Mouse (Mus musculus) kidney, embryonic 16.5 days (tissue): ENCODE measurements around the gene Pitx2. TPM values are rescaled to one million over a fixed set of nuclear protein-coding genes. Genes with fewer than 3 reads are reported as not detected.
A peak's percentile ranks its signal among the peaks of the same experiment; 100 is the strongest.

ENCODE experiments used
- ATAC-seq: fragments of 200-750 bp; cut with Nextera tagmentation; 2 replicates; pipeline ENCODE4 v1.8.0; 2017; ENCODE audit warnings: moderate TSS enrichment; ENCODE audit not compliant: low FRiP score, low TSS enrichment
- H3K27ac ChIP-seq: fragments of 300-500 bp; sonication (generic); 2 replicates; pipeline ENCODE4 v1.5.1; 2014; ENCODE audit warnings: low read length
- H3K27me3 ChIP-seq: fragments of 300-500 bp; sonication (generic); 2 replicates; pipeline ENCODE4 v1.6.1; 2014; ENCODE audit warnings: low read length, control low read depth, mixed read lengths; ENCODE audit not compliant: insufficient read depth
- H3K36me3 ChIP-seq: fragments of 300-500 bp; sonication (generic); 2 replicates; pipeline ENCODE4 v1.6.1; 2014; ENCODE audit warnings: low read length, control low read depth, mixed read lengths; ENCODE audit not compliant: insufficient read depth
- H3K4me1 ChIP-seq: fragments of 300-500 bp; sonication (generic); 2 replicates; pipeline ENCODE4 v1.6.1; 2014; ENCODE audit warnings: low read length, control low read depth, mixed read lengths; ENCODE audit not compliant: insufficient read depth
- H3K4me2 ChIP-seq: fragments of 300-500 bp; sonication (generic); replicated peaks from 2 replicates; pipeline ENCODE4 v1.6.1; 2014; ENCODE audit warnings: low read depth, low read length
- H3K4me3 ChIP-seq: fragments of 300-500 bp; sonication (generic); 2 replicates; pipeline ENCODE4 v1.5.1; 2014; ENCODE audit warnings: mild to moderate bottlenecking, low read length
- H3K9ac ChIP-seq: fragments of 300-500 bp; sonication (generic); replicated peaks from 2 replicates; pipeline ENCODE4 v1.6.1; 2014; ENCODE audit warnings: low read length
- H3K9me3 ChIP-seq: fragments of 300-500 bp; sonication (generic); 2 replicates; pipeline ENCODE4 v1.6.1; 2016; ENCODE audit warnings: low read length, control low read depth
- WGBS: fragments of 180-500 bp; shearing (Covaris S2); extraction: QIAGEN DNeasy Blood & Tissue Kit; methylation state at CpG from one replicate; pipeline ENCODE4 v1.1.7; 2014; 5-methylcytosine and 5-hydroxymethylcytosine counted together
- polyA plus RNA-seq: library from polyadenylated mRNA; unstranded; fragments of >200 nt; fragmentation: Nextera tagmentation; extraction: Ambion mirVana; gene quantifications from 2 replicates; pipeline ENCODE4 v1.2.1, GENCODE M21; 2015

Gene Pitx2
- 7.2 and 10.3 TPM in 2 replicates for polyA plus RNA-seq

DNA sequence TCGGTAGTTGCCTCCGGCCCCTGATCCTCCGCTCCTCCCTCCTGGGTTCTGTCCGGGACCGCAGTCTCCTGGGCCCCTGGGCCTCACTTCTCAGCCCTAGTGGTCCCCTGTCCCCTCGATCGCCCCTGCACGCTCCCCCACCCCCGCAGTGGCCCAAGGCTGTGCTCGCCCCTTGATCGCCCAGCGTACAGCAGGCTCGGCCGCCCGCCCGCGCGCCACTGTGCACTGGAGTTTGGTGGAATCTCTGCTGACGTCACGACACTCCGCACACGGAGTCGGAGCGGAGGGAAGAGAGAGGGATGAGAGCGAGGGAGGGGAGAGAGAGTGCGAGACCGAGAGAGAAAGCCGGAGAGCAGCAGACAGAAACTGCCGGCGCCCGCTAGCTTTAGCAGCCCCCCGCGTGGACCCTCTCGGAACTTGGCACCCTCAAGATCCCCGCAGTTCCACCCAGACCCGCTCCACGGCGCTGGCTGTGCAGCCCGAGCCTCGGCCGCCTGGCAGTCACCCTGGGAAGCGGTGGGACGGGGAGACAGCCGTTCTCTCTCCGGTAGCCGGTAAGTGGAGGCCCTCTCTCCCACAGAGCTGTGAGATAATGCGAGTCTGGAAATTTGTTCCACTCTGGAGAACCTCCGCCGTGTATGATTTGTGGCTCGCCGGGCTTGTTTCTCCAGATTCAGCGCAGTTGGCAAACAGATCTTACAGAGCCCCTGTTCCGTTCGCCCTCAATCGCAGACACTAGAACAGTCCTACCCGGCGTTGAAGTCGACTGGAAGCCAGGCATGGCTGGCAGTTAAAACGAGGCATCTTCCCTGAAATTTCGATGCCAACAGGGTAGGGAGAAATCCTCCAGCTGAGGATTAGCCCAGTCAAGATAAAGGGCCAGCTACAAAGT, at the start of gene Pitx2:
Gene Pitx2 (plus strand): TSS at position 270 of the 892 bp plus-strand sequence.
- H3K4me1 ChIP-seq = peaks cover 14% of the 10 kb centered on the region; the same call in 1 of the 2 replicates
- no peaks in the 10 kb centered on the region for H3K36me3 ChIP-seq
- H3K4me3 ChIP-seq = peak within 1 kb of the TSS; percentile 39
- H3K27ac ChIP-seq = no peak within 1 kb of the TSS
- under 1% methylated on average over 60 of the region's 60 CpGs for WGBS
- peak within 1 kb of the TSS; percentile 55 for H3K4me2 ChIP-seq
- H3K9ac ChIP-seq = no peak within 1 kb of the TSS
- peak; percentile 58 for ATAC-seq
- peaks cover 92% of the 10 kb centered on the region for H3K27me3 ChIP-seq
- no peaks in the 10 kb centered on the region for H3K9me3 ChIP-seq

DNA sequence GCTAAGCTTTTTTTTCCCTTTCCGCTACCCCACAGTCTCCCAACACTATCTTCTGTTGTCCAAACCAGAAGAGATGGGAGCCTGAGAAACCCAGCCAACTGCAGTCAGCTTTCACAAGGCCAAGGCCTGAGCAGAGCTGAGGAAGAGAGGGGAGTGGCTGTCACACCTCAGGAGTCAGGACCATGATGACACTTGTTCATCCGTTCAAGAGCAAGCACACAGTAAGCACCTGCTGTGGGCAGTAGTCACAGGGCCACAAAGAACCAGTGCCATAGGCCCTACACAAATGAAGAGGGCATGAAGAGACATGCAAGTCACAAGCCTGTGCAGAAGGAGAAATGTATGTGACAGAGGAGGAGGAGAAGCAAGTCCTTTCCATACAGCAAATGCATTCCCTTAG, 49.7 kb upstream of the Pitx2 start:
- no peaks in the 10 kb centered on the region for H3K9me3 ChIP-seq
- no peak overlapping the region for H3K27ac ChIP-seq
- H3K9ac ChIP-seq = no peak overlapping the region
- H3K27me3 ChIP-seq = no peaks in the 10 kb centered on the region
- no peak for ATAC-seq
- H3K4me2 ChIP-seq = no peak overlapping the region
- no peak overlapping the region for H3K4me3 ChIP-seq
- no peaks in the 10 kb centered on the region for H3K36me3 ChIP-seq
- no peaks in the 10 kb centered on the region for H3K4me1 ChIP-seq
- WGBS = 68% methylated on average over 2 of the region's 2 CpGs

DNA sequence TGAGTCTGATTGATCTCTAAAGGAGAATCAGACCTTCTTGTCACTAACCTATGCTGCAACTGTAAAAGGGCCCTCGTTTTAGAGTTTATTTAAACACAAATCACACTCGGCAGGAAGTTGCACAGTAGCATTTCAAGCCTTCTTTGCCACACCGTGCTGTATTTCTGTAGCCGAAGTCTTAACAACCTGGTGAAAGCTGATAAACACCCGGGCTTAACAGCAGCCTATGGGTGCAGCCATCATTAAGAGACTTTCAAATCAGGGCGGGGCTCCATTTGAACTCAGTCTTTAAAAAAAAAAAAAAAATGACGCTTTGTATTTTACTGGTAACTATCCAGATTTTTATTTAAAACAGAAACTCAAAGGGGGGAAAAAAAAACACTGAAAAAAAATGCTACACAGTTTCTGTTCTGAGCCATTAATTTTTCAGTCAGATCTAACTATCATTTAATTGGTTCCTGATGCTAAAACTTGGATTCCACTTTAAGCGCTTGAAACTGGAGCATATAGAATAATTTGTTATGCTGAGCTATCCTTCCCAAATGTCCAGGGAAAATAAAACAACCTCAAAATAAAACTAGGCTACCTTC, 48.5 kb upstream of the Pitx2 start:
- Histone ChIP-seq H3K4me1 (no peaks in the 10 kb centered on the region), H3K4me2 (no peak overlapping the region), H3K4me3 (no peak overlapping the region), H3K27me3 (no peaks in the 10 kb centered on the region), H3K9me3 (no peaks in the 10 kb centered on the region), H3K36me3 (no peaks in the 10 kb centered on the region), H3K27ac (no peak overlapping the region), H3K9ac (no peak overlapping the region)
- 26% methylated on average over 8 of the region's 8 CpGs for WGBS
- ATAC-seq = no peak

DNA sequence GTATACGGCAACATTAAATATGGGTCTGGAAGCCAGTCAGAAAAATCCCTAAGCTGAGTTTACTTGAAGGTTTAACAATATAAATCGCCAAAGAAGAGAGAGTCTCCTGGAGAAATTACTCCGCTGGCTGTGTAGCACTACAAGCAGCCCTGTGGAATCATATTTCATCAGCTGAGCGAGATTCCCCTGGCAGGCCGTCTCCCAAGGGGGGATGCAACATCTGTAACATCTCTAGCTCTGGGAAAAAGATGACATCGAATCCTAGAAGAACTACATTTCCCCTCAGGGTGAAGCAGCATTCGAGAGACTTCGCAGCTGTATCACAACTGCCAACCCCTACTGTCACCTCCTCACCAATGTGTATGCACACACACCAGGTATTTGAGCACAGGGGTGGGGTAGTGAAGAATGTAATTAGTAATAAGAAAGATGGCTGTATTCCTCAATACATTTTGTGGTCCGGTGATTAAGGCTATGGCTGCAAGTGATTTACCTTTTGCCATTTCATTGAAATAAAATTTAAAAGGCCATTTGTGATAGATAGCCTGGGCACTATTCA, 40.8 kb upstream of the Pitx2 start:
- peaks cover 3% of the 10 kb centered on the region; the same call in 1 of the 2 replicates for H3K4me1 ChIP-seq
- WGBS = 30% methylated on average over 9 of the region's 9 CpGs
- no peak overlapping the region for H3K4me3 ChIP-seq
- no peak overlapping the region for H3K4me2 ChIP-seq
- no peak overlapping the region for H3K27ac ChIP-seq
- H3K36me3 ChIP-seq = no peaks in the 10 kb centered on the region
- ATAC-seq = no peak; the same call in 1 of the 2 replicates
- H3K9me3 ChIP-seq = no peaks in the 10 kb centered on the region
- H3K27me3 ChIP-seq = no peaks in the 10 kb centered on the region
- H3K9ac ChIP-seq = no peak overlapping the region

DNA sequence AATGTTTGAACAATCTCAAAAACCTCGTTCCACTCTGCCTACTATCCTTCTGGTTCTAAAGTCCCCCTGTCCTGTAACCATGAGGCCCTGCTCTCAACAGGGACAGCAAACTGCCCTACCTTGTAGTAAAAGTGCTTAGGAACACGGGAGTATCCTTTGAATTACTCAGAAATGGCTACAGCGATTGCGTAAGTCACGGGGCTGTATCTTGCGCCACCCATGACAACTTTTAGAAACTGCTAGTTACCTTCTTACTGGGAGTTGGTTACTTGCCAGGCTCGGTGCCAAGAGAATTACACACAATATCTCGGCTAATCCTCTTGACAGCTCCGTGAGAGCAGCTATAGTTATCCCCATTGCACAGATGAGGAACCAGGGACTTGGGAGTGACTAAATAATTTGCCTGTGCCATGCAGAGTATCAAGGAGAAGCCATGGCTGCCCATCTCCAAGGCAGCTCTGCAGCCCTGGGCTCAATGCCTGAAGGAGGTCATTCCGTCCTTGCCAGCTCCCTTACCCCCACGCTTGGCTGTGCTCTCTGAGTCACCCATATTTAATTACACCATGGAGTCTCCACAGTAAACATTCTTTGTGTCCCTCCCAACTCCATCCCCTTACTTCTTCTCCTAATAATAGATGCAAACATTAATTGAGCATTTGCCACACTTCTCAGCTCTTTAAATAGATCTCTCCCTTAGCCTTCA, 38.2 kb upstream of the Pitx2 start:
- Histone ChIP-seq H3K27me3 (no peaks in the 10 kb centered on the region), H3K36me3 (no peaks in the 10 kb centered on the region), H3K27ac (no peak overlapping the region), H3K4me3 (no peak overlapping the region), H3K9me3 (no peaks in the 10 kb centered on the region), H3K4me2 (no peak overlapping the region), H3K4me1 (peaks cover 3% of the 10 kb centered on the region; the same call in 1 of the 2 replicates), H3K9ac (no peak overlapping the region)
- ATAC-seq = peak; percentile 49; the same call in 1 of the 2 replicates
- 82% methylated on average over 11 of the region's 11 CpGs for WGBS

DNA sequence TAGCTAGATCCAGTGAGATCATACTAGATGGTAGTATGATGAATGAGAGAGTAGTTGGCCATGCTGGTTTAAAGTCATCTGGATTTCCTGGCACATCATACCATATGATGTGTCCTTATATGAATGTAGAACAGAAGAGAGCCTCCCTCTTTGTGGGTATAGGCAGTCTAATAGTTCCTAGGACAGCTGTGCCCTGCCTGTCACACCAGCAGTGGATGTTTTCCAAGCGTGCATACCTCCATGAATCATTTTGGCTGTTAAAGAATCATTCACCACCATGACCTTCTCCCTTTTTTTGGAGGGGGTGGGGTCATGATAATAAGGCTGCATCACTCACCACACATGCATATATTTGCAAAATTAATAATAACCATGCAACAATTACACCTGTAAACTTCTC, 35.4 kb upstream of the Pitx2 start:
- H3K27ac ChIP-seq = no peak overlapping the region
- no peak overlapping the region for H3K4me2 ChIP-seq
- no peak overlapping the region for H3K4me3 ChIP-seq
- H3K9ac ChIP-seq = no peak overlapping the region
- 50% methylated on average over 1 of the region's 1 CpGs for WGBS
- no peaks in the 10 kb centered on the region for H3K36me3 ChIP-seq
- H3K9me3 ChIP-seq = no peaks in the 10 kb centered on the region
- H3K4me1 ChIP-seq = no peaks in the 10 kb centered on the region
- ATAC-seq = no peak
- no peaks in the 10 kb centered on the region for H3K27me3 ChIP-seq

DNA sequence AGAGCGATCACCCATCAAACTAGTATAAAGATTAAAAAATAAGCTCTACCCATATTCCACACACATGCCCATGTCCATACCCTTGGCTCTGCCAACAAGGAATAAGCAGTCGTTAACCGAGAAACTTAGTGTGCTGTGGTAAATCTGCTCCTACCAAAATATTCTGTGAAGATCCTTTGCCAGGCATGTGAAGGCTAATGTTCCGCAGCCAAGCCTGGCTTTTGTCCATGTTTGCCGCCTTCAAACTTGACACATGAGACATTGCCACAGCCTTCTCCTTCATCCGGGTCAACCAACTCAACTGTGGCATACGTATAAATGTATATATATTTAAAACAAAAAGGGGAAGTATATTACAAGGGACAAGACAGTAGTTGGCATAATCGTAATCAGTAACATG, 34.0 kb upstream of the Pitx2 start:
- Histone ChIP-seq H3K4me3 (no peak overlapping the region), H3K36me3 (no peaks in the 10 kb centered on the region), H3K9me3 (no peaks in the 10 kb centered on the region), H3K4me1 (no peaks in the 10 kb centered on the region), H3K27me3 (no peaks in the 10 kb centered on the region), H3K9ac (no peak overlapping the region), H3K27ac (no peak overlapping the region), H3K4me2 (no peak overlapping the region)
- no peak for ATAC-seq
- 86% methylated on average over 8 of the region's 8 CpGs for WGBS

DNA sequence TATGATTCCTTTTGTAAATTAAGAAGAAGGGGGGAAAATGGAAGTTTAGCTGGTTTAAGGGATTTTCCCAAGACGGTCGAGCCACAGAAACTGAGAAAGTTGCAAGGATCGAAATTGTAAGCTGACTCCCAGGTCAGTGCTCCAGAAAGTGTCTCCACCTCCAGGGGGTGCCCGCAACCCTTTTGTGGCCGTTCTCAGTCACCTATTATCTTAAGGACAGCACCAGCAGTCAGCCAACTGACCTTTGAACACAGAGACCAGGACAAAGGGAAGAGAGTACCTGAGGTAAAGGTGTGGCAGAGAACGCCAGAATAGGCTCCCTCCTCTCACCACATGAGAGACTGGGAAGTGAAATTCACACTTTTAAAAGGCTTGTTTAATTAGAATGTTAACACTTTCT, 33.0 kb upstream of the Pitx2 start:
- no peak for ATAC-seq
- Histone ChIP-seq H3K4me1 (no peaks in the 10 kb centered on the region), H3K9me3 (no peaks in the 10 kb centered on the region), H3K9ac (no peak overlapping the region), H3K27ac (no peak overlapping the region), H3K4me2 (no peak overlapping the region), H3K27me3 (no peaks in the 10 kb centered on the region), H3K36me3 (no peaks in the 10 kb centered on the region), H3K4me3 (no peak overlapping the region)
- 6% methylated on average over 6 of the region's 6 CpGs for WGBS

DNA sequence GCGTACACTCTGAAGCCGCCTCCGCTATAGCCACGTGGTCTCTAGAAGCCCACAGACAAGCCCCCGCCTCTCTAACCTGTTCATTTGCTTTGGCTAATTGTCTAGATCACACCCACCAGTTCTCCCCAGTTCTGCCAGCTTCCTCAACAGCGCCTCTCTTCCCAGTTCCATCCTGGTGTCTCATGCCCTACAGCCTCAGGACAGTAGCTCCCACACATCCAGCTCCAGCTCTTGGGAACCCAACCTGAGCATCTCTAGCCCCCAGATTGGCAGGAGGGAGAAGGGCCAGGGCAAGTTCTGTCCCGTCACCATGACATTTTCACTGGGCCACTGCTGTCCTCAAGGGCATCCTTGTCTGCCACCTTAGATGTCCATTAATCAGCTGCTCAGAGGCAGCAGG, 29.3 kb upstream of the Pitx2 start:
- Histone ChIP-seq H3K4me3 (no peak overlapping the region), H3K36me3 (no peaks in the 10 kb centered on the region), H3K9me3 (no peaks in the 10 kb centered on the region), H3K9ac (no peak overlapping the region), H3K4me1 (no peaks in the 10 kb centered on the region), H3K27ac (no peak overlapping the region), H3K27me3 (no peaks in the 10 kb centered on the region), H3K4me2 (no peak overlapping the region)
- no peak for ATAC-seq
- 75% methylated on average over 7 of the region's 7 CpGs for WGBS
